Mouse (Mus musculus): ENCODE measurements at regions not wholly inside any gene's neighbourhood (a gene's known extent, or its start where the extent isn't known, plus 50 kb on each side); places are given as distances from the start of the nearest gene placed in this dataset.

- Histone ChIP-seq H3K4me2 (replicated peaks; ENCODE audit: low read depth, low read length, severe bottlenecking) (no peak overlapping the region), H3K4me1 (ENCODE audit: control insufficient read depth, insufficient read depth, low read length) (peaks cover 18% of the 10 kb centered on the region), H3K36me3 (ENCODE audit: control insufficient read depth, insufficient read depth, low read length) (no peaks in the 10 kb centered on the region), H3K9me3 (ENCODE audit: control insufficient read depth, low read length) (no peaks in the 10 kb centered on the region), H3K27ac (replicated peaks; ENCODE audit: low read depth, low read length) (no peak overlapping the region), H3K4me3 (replicated peaks; ENCODE audit: low read length) (no peak overlapping the region), H3K9ac (ENCODE audit: low read depth, low read length, severe bottlenecking) (no peak overlapping the region), H3K27me3 (ENCODE audit: control insufficient read depth, insufficient read depth, low read length) (no peaks in the 10 kb centered on the region)
- ATAC-seq (ENCODE audit: low FRiP score, low read depth) (no peak), DNase-seq (ENCODE audit: low spot score) (no peak)
- TF ChIP-seq POLR2A (IDR thresholded peaks at IDR 0.05; ENCODE audit: borderline replicate concordance, extremely low read depth, insufficient read depth, insufficient read length) = no peak
- WGBS = 88% methylated on average over 1 of the region's 1 CpGs
Observed at GRCm38 (mm10) chr6:93539583-93539982, 596.3 kb upstream of the Adamts9 start.

DNA sequence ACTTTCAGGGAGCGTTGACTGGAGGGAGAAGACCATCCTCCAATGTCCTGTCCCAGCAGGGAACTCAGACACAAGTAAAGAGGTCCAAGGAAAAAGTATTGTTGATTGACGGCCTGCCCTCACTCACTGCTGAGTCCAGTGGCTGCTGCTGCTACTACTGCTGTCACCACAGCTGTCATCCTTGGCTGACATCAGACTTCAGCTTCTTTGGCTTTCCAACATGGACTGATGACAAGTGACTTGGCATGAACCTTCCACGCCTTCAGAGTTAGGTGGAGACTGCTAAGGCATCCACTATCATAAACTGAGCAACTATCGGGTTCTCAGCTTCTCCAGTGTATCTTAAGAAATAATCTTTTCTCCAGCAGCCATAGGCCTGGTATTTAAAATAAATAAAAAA is 595.9 kb upstream of the Adamts9 start:
- DNase-seq (ENCODE audit: low spot score) (no peak), ATAC-seq (ENCODE audit: low FRiP score, low read depth) (no peak)
- Histone ChIP-seq H3K9ac (ENCODE audit: low read depth, low read length, severe bottlenecking) (no peak overlapping the region), H3K36me3 (ENCODE audit: control insufficient read depth, insufficient read depth, low read length) (no peaks in the 10 kb centered on the region), H3K9me3 (ENCODE audit: control insufficient read depth, low read length) (no peaks in the 10 kb centered on the region), H3K4me2 (replicated peaks; ENCODE audit: low read depth, low read length, severe bottlenecking) (no peak overlapping the region), H3K27me3 (ENCODE audit: control insufficient read depth, insufficient read depth, low read length) (no peaks in the 10 kb centered on the region), H3K27ac (replicated peaks; ENCODE audit: low read depth, low read length) (no peak overlapping the region), H3K4me3 (replicated peaks; ENCODE audit: low read length) (no peak overlapping the region), H3K4me1 (ENCODE audit: control insufficient read depth, insufficient read depth, low read length) (peaks cover 14% of the 10 kb centered on the region)
- TF ChIP-seq POLR2A (IDR thresholded peaks at IDR 0.05; ENCODE audit: borderline replicate concordance, extremely low read depth, insufficient read depth, insufficient read length) = no peak
- 90% methylated on average over 4 of the region's 4 CpGs for WGBS

- 87% methylated on average over 1 of the region's 1 CpGs for WGBS
- no peak for ATAC-seq (ENCODE audit: low FRiP score, low read depth)
Observed at GRCm38 (mm10) chr6:93537971-93538370, 594.7 kb upstream of the Adamts9 start.

GRCm38 (mm10) chr6:93537126-93537525 is 593.8 kb upstream of the Adamts9 start:
- Histone ChIP-seq H3K9me3 (ENCODE audit: control insufficient read depth, low read length) (no peaks in the 10 kb centered on the region), H3K4me3 (replicated peaks; ENCODE audit: low read length) (no peak overlapping the region), H3K27ac (replicated peaks; ENCODE audit: low read depth, low read length) (no peak overlapping the region), H3K4me2 (replicated peaks; ENCODE audit: low read depth, low read length, severe bottlenecking) (no peak overlapping the region), H3K9ac (ENCODE audit: low read depth, low read length, severe bottlenecking) (no peak overlapping the region), H3K27me3 (ENCODE audit: control insufficient read depth, insufficient read depth, low read length) (no peaks in the 10 kb centered on the region), H3K4me1 (ENCODE audit: control insufficient read depth, insufficient read depth, low read length) (no peaks in the 10 kb centered on the region), H3K36me3 (ENCODE audit: control insufficient read depth, insufficient read depth, low read length) (no peaks in the 10 kb centered on the region)
- no peak for TF ChIP-seq POLR2A (IDR thresholded peaks at IDR 0.05; ENCODE audit: borderline replicate concordance, extremely low read depth, insufficient read depth, insufficient read length)
- DNase-seq (ENCODE audit: low spot score) (no peak), ATAC-seq (ENCODE audit: low FRiP score, low read depth) (no peak)
- 87% methylated on average over 1 of the region's 1 CpGs for WGBS

More at GRCm38 (mm10) chr6:93537971-93538370, 594.7 kb upstream of the Adamts9 start:
- Histone ChIP-seq H3K4me3 (replicated peaks; ENCODE audit: low read length) (no peak overlapping the region), H3K4me1 (ENCODE audit: control insufficient read depth, insufficient read depth, low read length) (peaks cover 3% of the 10 kb centered on the region; the same call in 1 of the 2 replicates), H3K9me3 (ENCODE audit: control insufficient read depth, low read length) (no peaks in the 10 kb centered on the region), H3K27ac (replicated peaks; ENCODE audit: low read depth, low read length) (no peak overlapping the region), H3K36me3 (ENCODE audit: control insufficient read depth, insufficient read depth, low read length) (no peaks in the 10 kb centered on the region), H3K27me3 (ENCODE audit: control insufficient read depth, insufficient read depth, low read length) (no peaks in the 10 kb centered on the region), H3K9ac (ENCODE audit: low read depth, low read length, severe bottlenecking) (no peak overlapping the region), H3K4me2 (replicated peaks; ENCODE audit: low read depth, low read length, severe bottlenecking) (no peak overlapping the region)
- no peak for TF ChIP-seq POLR2A (IDR thresholded peaks at IDR 0.05; ENCODE audit: borderline replicate concordance, extremely low read depth, insufficient read depth, insufficient read length)
- no peak for DNase-seq (ENCODE audit: low spot score)

DNA sequence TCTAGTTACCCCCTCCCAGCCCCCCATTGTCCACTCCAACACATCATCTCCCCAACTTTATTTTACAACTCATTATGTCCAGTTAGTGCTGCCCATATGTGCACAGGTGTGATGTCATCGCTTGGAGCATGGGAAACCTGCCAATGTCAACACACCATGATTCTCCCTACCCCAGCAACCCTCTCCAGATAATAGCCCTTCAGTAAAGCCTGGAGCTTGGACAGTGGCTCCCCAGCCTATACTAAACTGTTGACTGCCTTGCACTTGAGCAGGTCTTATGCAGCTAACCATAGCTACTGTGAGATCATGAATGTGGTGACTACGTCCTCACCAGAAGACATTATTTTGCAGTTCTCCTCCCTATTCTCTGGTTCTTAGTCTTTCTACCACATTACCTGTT is 570.5 kb upstream of the Adamts9 start:
- H3K9ac ChIP-seq (ENCODE audit: low read depth, low read length, severe bottlenecking) = no peak overlapping the region
- no peak for ATAC-seq (ENCODE audit: low FRiP score, low read depth)
- no peaks in the 10 kb centered on the region for H3K9me3 ChIP-seq (ENCODE audit: control insufficient read depth, low read length)
- WGBS = 95% methylated on average over 2 of the region's 2 CpGs
- no peak overlapping the region for H3K4me2 ChIP-seq (replicated peaks; ENCODE audit: low read depth, low read length, severe bottlenecking)
- H3K36me3 ChIP-seq (ENCODE audit: control insufficient read depth, insufficient read depth, low read length) = no peaks in the 10 kb centered on the region
- no peaks in the 10 kb centered on the region for H3K4me1 ChIP-seq (ENCODE audit: control insufficient read depth, insufficient read depth, low read length)
- no peak overlapping the region for H3K4me3 ChIP-seq (replicated peaks; ENCODE audit: low read length)
- DNase-seq (ENCODE audit: low spot score) = no peak
- no peaks in the 10 kb centered on the region for H3K27me3 ChIP-seq (ENCODE audit: control insufficient read depth, insufficient read depth, low read length)
- no peak overlapping the region for H3K27ac ChIP-seq (replicated peaks; ENCODE audit: low read depth, low read length)
- TF ChIP-seq POLR2A (IDR thresholded peaks at IDR 0.05; ENCODE audit: borderline replicate concordance, extremely low read depth, insufficient read depth, insufficient read length) = no peak

DNA sequence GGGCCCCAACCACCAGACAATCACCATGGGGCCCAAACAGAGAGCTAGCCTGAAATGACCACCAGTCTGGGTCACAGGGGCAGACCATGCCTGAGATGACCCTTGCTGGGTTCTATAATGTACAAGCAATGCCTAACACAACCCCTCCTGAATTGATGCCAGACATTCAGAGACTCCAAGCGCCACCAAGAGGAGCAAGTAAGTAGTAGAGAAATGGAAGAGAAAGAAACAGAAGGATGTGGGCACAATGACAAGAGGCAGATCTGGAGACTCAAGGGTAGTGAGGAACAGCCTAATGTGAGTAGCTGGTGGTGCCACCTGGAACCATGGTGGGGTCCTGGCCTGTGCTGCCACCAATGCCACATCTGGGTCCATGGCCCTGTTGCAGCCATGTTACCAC is 566.6 kb upstream of the Adamts9 start:
- H3K36me3 ChIP-seq (ENCODE audit: control insufficient read depth, insufficient read depth, low read length) = no peaks in the 10 kb centered on the region
- no peak for DNase-seq (ENCODE audit: low spot score)
- no peak for TF ChIP-seq POLR2A (IDR thresholded peaks at IDR 0.05; ENCODE audit: borderline replicate concordance, extremely low read depth, insufficient read depth, insufficient read length)
- no peak overlapping the region for H3K9ac ChIP-seq (ENCODE audit: low read depth, low read length, severe bottlenecking)
- H3K4me2 ChIP-seq (replicated peaks; ENCODE audit: low read depth, low read length, severe bottlenecking) = no peak overlapping the region
- no peaks in the 10 kb centered on the region for H3K9me3 ChIP-seq (ENCODE audit: control insufficient read depth, low read length)
- no peak overlapping the region for H3K27ac ChIP-seq (replicated peaks; ENCODE audit: low read depth, low read length)
- WGBS = 43% methylated on average over 1 of the region's 1 CpGs
- no peaks in the 10 kb centered on the region for H3K27me3 ChIP-seq (ENCODE audit: control insufficient read depth, insufficient read depth, low read length)
- H3K4me1 ChIP-seq (ENCODE audit: control insufficient read depth, insufficient read depth, low read length) = no peaks in the 10 kb centered on the region
- no peak for ATAC-seq (ENCODE audit: low FRiP score, low read depth)
- no peak overlapping the region for H3K4me3 ChIP-seq (replicated peaks; ENCODE audit: low read length)
